Comparison of ENCODE assay signal across 11 mouse cellular contexts in the genomic region with DNA sequence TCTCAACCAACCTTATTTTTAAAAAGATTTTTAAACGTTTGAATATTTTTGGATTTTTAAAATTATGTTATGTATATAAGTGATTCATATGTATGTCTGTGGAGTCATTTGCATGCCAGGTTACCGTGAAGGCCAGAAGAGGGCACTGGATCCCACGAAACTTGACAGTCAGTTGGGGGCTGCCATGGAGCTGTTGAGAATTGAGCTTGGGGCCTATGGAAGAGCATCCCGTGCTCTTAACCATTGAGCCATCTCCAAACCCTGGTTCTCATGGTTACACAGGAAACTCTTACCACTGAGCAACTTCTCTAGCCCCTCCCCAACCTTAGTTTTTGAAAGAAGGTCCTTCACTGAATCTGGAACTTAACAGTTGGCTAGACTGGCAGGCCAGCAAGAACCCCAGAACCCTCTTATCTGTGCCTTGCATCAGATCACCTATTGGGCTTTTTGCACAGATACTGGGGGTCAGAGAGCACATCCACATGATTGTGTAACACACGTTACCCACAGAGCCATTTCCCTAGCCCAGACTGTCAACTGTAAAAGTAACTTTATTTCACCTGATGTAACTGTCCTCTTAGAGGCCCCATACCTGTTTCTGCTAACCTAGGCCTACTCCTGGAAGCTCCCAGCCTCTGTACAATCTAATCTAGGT. TPM values are rescaled to one million over a fixed set of nuclear protein-coding genes. Genes with fewer than 3 reads are reported as not detected.
A peak's percentile ranks its signal among the peaks of the same experiment; 100 is the strongest.
DNase-seq lines count a peak whose midpoint lies in the region; ATAC-seq and TF ChIP-seq lines count a peak whose summit lies in the region.
"Had no signal": no experiment of that assay in that cellular context is flagged by ENCODE, and none has a peak within 500 bp of the region (broad histone marks: within the 10 kb centered on the region; RNA-seq: fewer than 3 reads in every experiment).

No protein-coding gene starts in this region.

- H3K4me3 ChIP-seq in spleen, adult 2 months (ENCODE audit: extremely low read depth, insufficient read depth, insufficient read length): no peak overlapping the region
- no peak overlapping the region for H3K4me3 ChIP-seq in heart, embryonic 10.5 days
- H3K4me3 ChIP-seq: embryonic facial prominence, embryonic 12.5 days; liver, embryonic 15.5 days had no signal

- intact Hi-C loops in heart, postnatal 25 days (cut with DNase I): no loop called here

- no peak for TF ChIP-seq POLR2A in spleen, adult 2 months (IDR thresholded peaks at IDR 0.05; ENCODE audit: low read depth, low read length)

- WGBS in spleen, adult 2 months: 57% methylated on average over 5 of the region's 5 CpGs
- 49% methylated on average over 5 of the region's 5 CpGs for WGBS in heart, embryonic 10.5 days

- H3K27me3 ChIP-seq in spleen, adult 2 months (ENCODE audit: control insufficient read depth, insufficient read depth, low read length): no peaks in the 10 kb centered on the region
- no peaks in the 10 kb centered on the region for H3K27me3 ChIP-seq in heart, embryonic 10.5 days (ENCODE audit: insufficient read depth, poor library complexity, severe bottlenecking)
- H3K27me3 ChIP-seq: embryonic facial prominence, embryonic 12.5 days; liver, embryonic 15.5 days had no signal

- TF ChIP-seq CTCF in spleen, adult 2 months (IDR thresholded peaks at IDR 0.05; ENCODE audit: extremely low read depth, insufficient read depth, insufficient read length, insufficient replicate concordance): peak; percentile 12; the same call in 1 of the 2 replicates

- H3K27ac ChIP-seq in spleen, adult 2 months (ENCODE audit: insufficient read depth, low read length): no peak overlapping the region
- no peak overlapping the region for H3K27ac ChIP-seq in heart, embryonic 10.5 days
- H3K27ac ChIP-seq: embryonic facial prominence, embryonic 12.5 days; liver, embryonic 15.5 days had no signal

- ATAC-seq in megakaryocyte-erythroid progenitor cell, adult 5-6 weeks (replicated peaks; ENCODE audit: low FRiP score, low TSS enrichment, poor library complexity, severe bottlenecking): no peak

- no peaks in the 10 kb centered on the region for H3K9me3 ChIP-seq in heart, embryonic 10.5 days
- H3K9me3 ChIP-seq: embryonic facial prominence, embryonic 12.5 days; liver, embryonic 15.5 days had no signal

- H3K4me1 ChIP-seq in spleen, adult 2 months (ENCODE audit: control insufficient read depth, insufficient read depth, insufficient read length): no peaks in the 10 kb centered on the region
- H3K4me1 ChIP-seq in heart, embryonic 10.5 days: no peaks in the 10 kb centered on the region
- H3K4me1 ChIP-seq: embryonic facial prominence, embryonic 12.5 days had no signal

- DNase-seq in heart, postnatal 4 days: peak; percentile 16
- DNase-seq in heart, postnatal 25 days (ENCODE audit: low spot score): no peak
- peak in 1 of 2 experiments; percentile 9 for DNase-seq in spleen, adult 2 months (ENCODE audit: low read depth in 1 of 2, low spot score in 2 of 2)
- no peak for DNase-seq in spleen, postnatal 10 days (ENCODE audit: low spot score in 2 of 2)
- peak; percentile 16 for DNase-seq in lung, postnatal 10 days
- no peak for DNase-seq in urinary bladder, postnatal 14 days (ENCODE audit: low spot score)
- DNase-seq in heart, embryonic 10.5 days (ENCODE audit: low spot score): no peak
- DNase-seq: right cerebral cortex, adult 18-20 months had no signal

- H3K36me3 ChIP-seq in spleen, adult 2 months (ENCODE audit: control insufficient read depth, insufficient read depth, low read length): no peaks in the 10 kb centered on the region
- H3K36me3 ChIP-seq in heart, embryonic 10.5 days: no peaks in the 10 kb centered on the region
- H3K36me3 ChIP-seq: embryonic facial prominence, embryonic 12.5 days; liver, embryonic 15.5 days had no signal

RNA-seq across cellular contexts. Expression of gene Dpy30, which starts 1.2 kb away (rescaled TPM):
- total RNA-seq in heart, postnatal 4 days (2021): 10 to 100 TPM; 80.7 to 87.4 TPM
- 10 to 100 TPM; 49.0 to 49.1 TPM for total RNA-seq in heart, postnatal 25 days (2021)
- 14.1 and 14.5 TPM in 2 replicates for polyA plus RNA-seq in spleen, adult 2 months (2012; rRNA removed)
- total RNA-seq in megakaryocyte-erythroid progenitor cell, adult 5-6 weeks (2014; fragmentation: Nextera tagmentation): 233 and 253 TPM in 2 replicates
- total RNA-seq in megakaryocyte-erythroid progenitor cell, adult 5-6 weeks (2017): 114 and 178 TPM in 2 replicates
- polyA plus RNA-seq in heart, embryonic 10.5 days (2016; fragmentation: Nextera tagmentation; extraction: Ambion mirVana): 223 and 232 TPM in 2 replicates

RNA-seq across cellular contexts. Expression of gene Spast, which starts 16.3 kb away (rescaled TPM):
- 10 to 100 TPM; 39.3 to 40.1 TPM for total RNA-seq in heart, postnatal 4 days (2021)
- 10 to 100 TPM; 28.6 to 31.0 TPM for total RNA-seq in heart, postnatal 25 days (2021)
- 3.0 and 4.7 TPM in 2 replicates for polyA plus RNA-seq in spleen, adult 2 months (2012; rRNA removed)
- 19.1 and 34.5 TPM in 2 replicates for total RNA-seq in megakaryocyte-erythroid progenitor cell, adult 5-6 weeks (2014; fragmentation: Nextera tagmentation)
- total RNA-seq in megakaryocyte-erythroid progenitor cell, adult 5-6 weeks (2017): 47.7 and 63.5 TPM in 2 replicates
- polyA plus RNA-seq in heart, embryonic 10.5 days (2016; fragmentation: Nextera tagmentation; extraction: Ambion mirVana): 11.8 and 12.3 TPM in 2 replicates

RNA-seq across cellular contexts. Expression of gene Memo1, which starts 27.2 kb away (rescaled TPM):
- 10 to 100 TPM; 74.4 to 78.4 TPM for total RNA-seq in heart, postnatal 4 days (2021)
- 10 to 100 TPM; 66.8 to 74.1 TPM for total RNA-seq in heart, postnatal 25 days (2021)
- 30.7 and 35.4 TPM in 2 replicates for polyA plus RNA-seq in spleen, adult 2 months (2012; rRNA removed)
- total RNA-seq in megakaryocyte-erythroid progenitor cell, adult 5-6 weeks (2014; fragmentation: Nextera tagmentation): 148 and 172 TPM in 2 replicates
- 197 and 201 TPM in 2 replicates for total RNA-seq in megakaryocyte-erythroid progenitor cell, adult 5-6 weeks (2017)
- 79.6 and 80.7 TPM in 2 replicates for polyA plus RNA-seq in heart, embryonic 10.5 days (2016; fragmentation: Nextera tagmentation; extraction: Ambion mirVana)

Comparison
In these comparisons a context has a peak if more than half of its experiments do, and no peak if none do; other contexts are left out.
1. DNase-seq: peak in heart, postnatal 4 days (single experiment) and lung, postnatal 10 days (single experiment); none in heart, postnatal 25 days (single experiment), spleen, postnatal 10 days (0 of 2), urinary bladder, postnatal 14 days (single experiment) and heart, embryonic 10.5 days (single experiment).